Comparison of ENCODE assay signal across 8 mouse cellular contexts in the genomic region with DNA sequence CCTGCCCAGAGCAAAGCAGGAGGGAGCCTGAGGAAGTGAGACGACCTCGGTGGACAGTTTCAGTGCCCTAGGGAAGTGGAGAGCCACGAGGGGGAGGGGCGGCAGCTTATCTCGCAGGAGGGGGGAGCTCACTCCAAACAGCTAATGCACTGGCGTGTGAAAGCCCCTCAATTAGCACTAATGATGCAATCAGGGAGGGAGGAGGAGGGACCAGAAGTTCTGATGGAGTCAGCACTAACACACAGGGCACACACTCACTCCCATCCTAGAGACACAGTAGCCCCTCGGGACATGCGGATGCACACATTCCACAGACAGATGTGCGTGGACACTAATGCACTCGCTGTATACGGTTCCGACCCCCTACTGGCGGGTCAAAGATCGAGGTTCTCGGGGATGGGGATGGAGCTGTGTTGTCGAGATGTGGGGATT. TPM values are rescaled to one million over a fixed set of nuclear protein-coding genes. Genes with fewer than 3 reads are reported as not detected.
DNase-seq lines count a peak whose midpoint lies in the region; ATAC-seq and TF ChIP-seq lines count a peak whose summit lies in the region.

No protein-coding gene starts in this region.

- H3K4me1 ChIP-seq in forebrain, embryonic 14.5 days (ENCODE audit: control insufficient read depth, insufficient read depth, low read length), result peaks cover 37% of the 10 kb centered on the region
- H3K4me1 ChIP-seq in hindbrain, embryonic 13.5 days (replicated peaks), result peaks cover 55% of the 10 kb centered on the region
- H3K4me1 ChIP-seq in limb, embryonic 14.5 days (ENCODE audit: control insufficient read depth, insufficient read depth, low read length), result peaks cover 31% of the 10 kb centered on the region
- H3K4me1 ChIP-seq in midbrain, embryonic 12.5 days, result peaks cover 53% of the 10 kb centered on the region

- peak; percentile 64 for ATAC-seq in forebrain, embryonic 14.5 days
- ATAC-seq in hindbrain, embryonic 13.5 days (ENCODE audit: low FRiP score), result peak; percentile 31
- ATAC-seq in limb, embryonic 14.5 days (ENCODE audit: low FRiP score, low read depth), result no peak
- peak; percentile 24 for ATAC-seq in midbrain, embryonic 12.5 days (ENCODE audit: low FRiP score, low read depth)

- peak overlapping the region; percentile 93 for H3K27ac ChIP-seq in layer of hippocampus, adult 2 months
- peak overlapping the region; percentile 85 for H3K27ac ChIP-seq in forebrain, embryonic 14.5 days (ENCODE audit: low read depth, low read length)
- peak overlapping the region; percentile 93 for H3K27ac ChIP-seq in hindbrain, embryonic 13.5 days
- no peak overlapping the region for H3K27ac ChIP-seq in limb, embryonic 14.5 days (replicated peaks; ENCODE audit: low read depth, low read length)
- peak overlapping the region; percentile 77; the same call in 1 of the 2 replicates for H3K27ac ChIP-seq in midbrain, embryonic 12.5 days (replicated peaks)

- H3K4me2 ChIP-seq in forebrain, embryonic 14.5 days (ENCODE audit: low read length), result peak overlapping the region; percentile 94
- peak overlapping the region; percentile 93 for H3K4me2 ChIP-seq in hindbrain, embryonic 13.5 days
- H3K4me2 ChIP-seq in limb, embryonic 14.5 days (replicated peaks; ENCODE audit: low read depth, low read length, severe bottlenecking), result peak overlapping the region; percentile 92
- peak overlapping the region; percentile 70 for H3K4me2 ChIP-seq in midbrain, embryonic 12.5 days (replicated peaks)

- H3K27me3 ChIP-seq in forebrain, embryonic 14.5 days (replicated peaks; ENCODE audit: control insufficient read depth, insufficient read depth, low read length), result no peaks in the 10 kb centered on the region
- H3K27me3 ChIP-seq in hindbrain, embryonic 13.5 days, result peaks cover 15% of the 10 kb centered on the region
- peaks cover 69% of the 10 kb centered on the region for H3K27me3 ChIP-seq in limb, embryonic 14.5 days (ENCODE audit: control insufficient read depth, insufficient read depth, low read length)
- peaks cover 97% of the 10 kb centered on the region for H3K27me3 ChIP-seq in midbrain, embryonic 12.5 days

- peak overlapping the region; percentile 77 for H3K4me3 ChIP-seq in layer of hippocampus, adult 2 months
- peak overlapping the region; percentile 77 for H3K4me3 ChIP-seq in forebrain, embryonic 14.5 days (ENCODE audit: low read depth, low read length)
- peak overlapping the region; percentile 78 for H3K4me3 ChIP-seq in hindbrain, embryonic 13.5 days
- H3K4me3 ChIP-seq in limb, embryonic 14.5 days (replicated peaks; ENCODE audit: low read length), result peak overlapping the region; percentile 76
- peak overlapping the region; percentile 73 for H3K4me3 ChIP-seq in midbrain, embryonic 12.5 days

- peak; percentile 26 for TF ChIP-seq CTCF in layer of hippocampus, adult 2 months (conservative IDR thresholded peaks at IDR 0.05)

- H3K9ac ChIP-seq in forebrain, embryonic 14.5 days (ENCODE audit: low read length), result peak overlapping the region; percentile 91
- peak overlapping the region; percentile 94 for H3K9ac ChIP-seq in hindbrain, embryonic 13.5 days
- peak overlapping the region; percentile 86 for H3K9ac ChIP-seq in limb, embryonic 14.5 days (ENCODE audit: low read depth, low read length, severe bottlenecking)
- no peak overlapping the region for H3K9ac ChIP-seq in midbrain, embryonic 12.5 days (replicated peaks)

- DNase-seq in layer of hippocampus, adult 2 months (ENCODE audit: low spot score in 2 of 2), result no peak
- no peak for DNase-seq in layer of hippocampus, adult 9-10 months (ENCODE audit: low spot score)
- peak; percentile 70 for DNase-seq in adrenal gland, adult 8-10 months
- peak; percentile 93 for DNase-seq in forebrain, embryonic 14.5 days (ENCODE audit: low spot score)
- no peak for DNase-seq in limb, embryonic 14.5 days (ENCODE audit: low spot score)
- peak; percentile 76 for DNase-seq in testis, postnatal 10 days (ENCODE audit: low spot score)

- no peak for TF ChIP-seq POLR2A in limb, embryonic 14.5 days (IDR thresholded peaks at IDR 0.05; ENCODE audit: borderline replicate concordance, extremely low read depth, insufficient read depth, insufficient read length)

- under 1% methylated on average over 16 of the region's 16 CpGs for WGBS in forebrain, embryonic 14.5 days
- 0% methylated on average over 16 of the region's 16 CpGs for WGBS in hindbrain, embryonic 13.5 days
- WGBS in limb, embryonic 14.5 days, result under 1% methylated on average over 16 of the region's 16 CpGs
- WGBS in midbrain, embryonic 12.5 days, result 1% methylated on average over 16 of the region's 16 CpGs

- no peaks in the 10 kb centered on the region for H3K36me3 ChIP-seq in forebrain, embryonic 14.5 days (ENCODE audit: control insufficient read depth, insufficient read depth, low read length)
- H3K36me3 ChIP-seq in hindbrain, embryonic 13.5 days, result no peaks in the 10 kb centered on the region
- H3K36me3 ChIP-seq in limb, embryonic 14.5 days (ENCODE audit: control insufficient read depth, insufficient read depth, low read length), result no peaks in the 10 kb centered on the region
- no peaks in the 10 kb centered on the region for H3K36me3 ChIP-seq in midbrain, embryonic 12.5 days

- no peaks in the 10 kb centered on the region for H3K9me3 ChIP-seq in forebrain, embryonic 14.5 days (replicated peaks; ENCODE audit: control insufficient read depth, low read length)
- H3K9me3 ChIP-seq in hindbrain, embryonic 13.5 days, result no peaks in the 10 kb centered on the region
- no peaks in the 10 kb centered on the region for H3K9me3 ChIP-seq in limb, embryonic 14.5 days (ENCODE audit: control insufficient read depth, low read length)
- H3K9me3 ChIP-seq in midbrain, embryonic 12.5 days, result no peaks in the 10 kb centered on the region

RNA-seq across cellular contexts. Expression of a gene that starts 0.9 kb away (rescaled TPM):
- 10 to 100 TPM; 12.6 to 15.3 TPM for total RNA-seq in layer of hippocampus, adult 2 months (2021)
- 100 to 1,000 TPM in 2 of 4 experiments, 10 to 100 TPM in 2; 43.0 to 255 (median 85.3) TPM for total RNA-seq in adrenal gland, adult 8-10 months (2022)
- 6.9 and 9.0 TPM in 2 replicates for polyA plus RNA-seq in forebrain, embryonic 14.5 days (2014; fragmentation: Nextera tagmentation; extraction: Ambion mirVana)
- 4.4 and 5.7 TPM in 2 replicates for polyA plus RNA-seq in hindbrain, embryonic 13.5 days (2015; fragmentation: Nextera tagmentation; extraction: Ambion mirVana)
- polyA plus RNA-seq in limb, embryonic 14.5 days (2012; rRNA removed), result 145 and 226 TPM in 2 replicates
- 20.4 and 20.9 TPM in 2 replicates for polyA plus RNA-seq in limb, embryonic 14.5 days (2014; fragmentation: Nextera tagmentation; extraction: Ambion mirVana)
- 4.1 and 6.6 TPM in 2 replicates for polyA plus RNA-seq in midbrain, embryonic 12.5 days (2016; fragmentation: Nextera tagmentation; extraction: Ambion mirVana)

Comparison
In these comparisons a context has a peak if more than half of its experiments do, and no peak if none do; other contexts are left out.
1. DNase-seq: peak in adrenal gland, adult 8-10 months (single experiment), forebrain, embryonic 14.5 days (single experiment) and testis, postnatal 10 days (single experiment); none in layer of hippocampus, adult 2 months (0 of 2), layer of hippocampus, adult 9-10 months (single experiment) and limb, embryonic 14.5 days (single experiment).
2. Peak in every context shown above with its lines, with median percentiles within 50 percentile points of each other: H3K4me3 ChIP-seq and H3K4me2 ChIP-seq.